Mouse (Mus musculus) embryonic fibroblast, embryonic 13.5 days (primary cell): ENCODE results near the gene Ephx3.

Experiments
- CTCF ChIP-seq: IDR thresholded peaks from 2 replicates; pipeline ENCODE4 v1.5.1; 2011; ENCODE audit warnings: mild to moderate bottlenecking, control low read depth, low read length, moderate library complexity, borderline replicate concordance; ENCODE audit not compliant: insufficient read depth
- POLR2A ChIP-seq: IDR thresholded peaks from 2 replicates; pipeline ENCODE4 v1.6.1; 2011; ENCODE audit warnings: low read depth, mild to moderate bottlenecking, control low read depth, low read length, moderate library complexity

DNA sequence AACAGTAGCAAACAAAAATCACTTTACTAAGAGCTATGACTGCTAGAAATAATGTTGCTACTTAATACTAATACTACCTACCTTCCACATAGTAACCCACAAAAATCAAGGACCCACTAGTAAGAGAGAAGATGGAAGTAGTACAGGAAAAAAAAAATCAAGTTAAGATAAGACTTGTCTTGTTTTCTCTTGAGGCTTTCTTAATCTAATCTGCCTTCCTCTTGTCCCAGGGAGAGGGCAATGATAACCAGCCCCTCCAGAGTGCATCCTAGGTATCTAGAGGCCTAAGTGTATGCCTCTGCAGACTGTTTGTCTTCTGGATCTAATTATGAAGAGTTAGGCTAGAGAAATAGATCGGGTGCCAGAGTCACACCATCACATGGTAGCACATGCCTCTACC, 49.2 kb upstream of the Ephx3 start:
- TF ChIP-seq CTCF: no peak
- TF ChIP-seq POLR2A: no peak
